Mouse (Mus musculus) thymus, adult 2 months (tissue): ENCODE results near the gene Ephb1.

Experiments used
- CTCF ChIP-seq: fragments of 200-500 bp; IDR thresholded peaks from 2 replicates; pipeline ENCODE4 v1.5.1; 2012; ENCODE audit warnings: mild to moderate bottlenecking, control low read depth, low read length, moderate library complexity, borderline replicate concordance; ENCODE audit not compliant: control insufficient read depth, poor library complexity, insufficient read depth; ENCODE audit errors: extremely low read depth
- POLR2A ChIP-seq: fragments of 200-500 bp; IDR thresholded peaks from 2 replicates; pipeline ENCODE4 v1.6.1; 2012; ENCODE audit warnings: mild to moderate bottlenecking, low read length, control low read depth, moderate library complexity; ENCODE audit not compliant: control insufficient read depth, poor library complexity, insufficient read depth; ENCODE audit errors: extremely low read depth

DNA sequence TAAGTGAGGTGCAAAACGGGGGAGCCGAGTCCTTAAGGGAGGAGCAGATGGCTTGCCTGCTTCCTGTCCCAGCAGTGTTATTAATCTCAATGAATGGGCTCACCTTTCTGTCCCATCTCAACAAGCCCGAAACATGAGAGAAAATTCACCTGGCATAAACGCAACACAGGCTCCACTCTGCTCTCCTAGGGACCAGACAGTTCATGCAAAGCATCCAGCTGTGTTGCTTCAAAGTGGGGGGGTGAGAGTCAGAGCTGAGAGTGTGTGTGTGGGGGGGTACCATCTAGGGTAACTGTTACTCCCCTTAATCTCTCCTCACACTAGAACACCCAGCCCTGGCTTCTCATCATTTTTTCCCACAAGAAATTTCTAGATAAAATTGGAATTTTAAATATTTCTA lies 354.8 kb downstream of the Ephb1 start:
- TF ChIP-seq POLR2A (no peak), CTCF (no peak)
